Mouse (Mus musculus) mouse embryonic stem cell (cell line): ENCODE measurements at regions not wholly inside any gene's neighbourhood (a gene's known extent, or its start where the extent isn't known, plus 50 kb on each side); places are given as distances from the start of the nearest gene placed in this dataset.

Source experiments
- in situ Hi-C, 2 experiments: fragments of 300-500 bp; cut with MboI; formaldehyde crosslinking; loops; 1 replicate in 1 of 2; 3 replicates in 1 of 2; pipeline ENCODE4 v1.14.3; 2019 to 2020; ENCODE audit warnings: low sequenced_read_pairs in 2 of 2, low pct_unique_long_range_greater_than_20kb in 1 of 2, mixed read lengths in 1 of 2; ENCODE audit not compliant: unreplicated experiment in 1 of 2

DNA sequence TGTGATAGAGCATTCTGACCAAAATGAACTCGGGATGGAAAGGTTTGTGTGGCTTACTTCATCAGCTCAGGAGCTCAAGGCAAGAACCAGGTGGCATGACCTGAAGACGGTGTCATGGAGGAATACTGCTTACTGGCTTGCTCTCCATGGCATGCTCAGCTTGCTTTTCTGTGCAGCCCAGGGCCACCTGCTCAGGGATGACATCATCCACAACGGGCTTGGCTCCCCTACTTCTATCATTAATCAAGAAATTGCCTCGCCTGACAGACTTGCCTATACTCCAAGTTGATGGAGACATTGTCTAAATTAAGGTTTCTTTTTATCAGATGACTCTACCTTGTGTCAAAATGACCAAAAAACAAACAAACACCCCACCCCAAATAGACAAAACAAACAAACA lies 98.4 kb upstream of the Peli2 start:
- in situ Hi-C loops = no loop called here

DNA sequence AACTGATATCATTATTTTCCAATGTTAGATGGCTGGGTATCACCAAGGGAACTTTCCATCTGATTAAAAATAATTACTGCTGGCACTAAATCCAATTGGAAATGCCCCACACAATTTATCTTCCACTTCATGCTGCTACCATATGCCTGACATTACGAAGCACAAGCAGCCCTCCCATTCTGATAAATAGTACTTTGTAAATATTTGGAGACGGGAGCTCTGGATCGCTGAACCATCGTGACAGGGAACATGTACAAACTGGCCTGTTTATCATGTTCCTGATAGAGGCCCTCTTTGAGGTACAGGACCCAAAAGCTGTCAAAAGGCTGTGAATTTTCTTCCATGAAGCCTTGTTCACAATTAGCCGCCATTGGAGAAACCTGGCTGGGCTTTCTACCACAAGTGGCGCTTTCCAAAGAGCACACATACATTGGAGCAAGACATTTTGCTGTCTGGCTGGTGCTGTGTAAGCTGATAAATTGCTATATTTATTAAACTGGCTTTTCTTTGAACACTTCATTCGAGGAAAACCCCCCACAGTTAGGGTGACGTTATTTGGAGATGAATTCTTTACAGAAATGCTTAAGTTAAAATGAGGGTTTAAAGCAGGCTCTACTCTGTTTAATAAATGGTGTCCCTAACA lies 96.5 kb upstream of the Peli2 start:
- in situ Hi-C loops = no loop called here

DNA sequence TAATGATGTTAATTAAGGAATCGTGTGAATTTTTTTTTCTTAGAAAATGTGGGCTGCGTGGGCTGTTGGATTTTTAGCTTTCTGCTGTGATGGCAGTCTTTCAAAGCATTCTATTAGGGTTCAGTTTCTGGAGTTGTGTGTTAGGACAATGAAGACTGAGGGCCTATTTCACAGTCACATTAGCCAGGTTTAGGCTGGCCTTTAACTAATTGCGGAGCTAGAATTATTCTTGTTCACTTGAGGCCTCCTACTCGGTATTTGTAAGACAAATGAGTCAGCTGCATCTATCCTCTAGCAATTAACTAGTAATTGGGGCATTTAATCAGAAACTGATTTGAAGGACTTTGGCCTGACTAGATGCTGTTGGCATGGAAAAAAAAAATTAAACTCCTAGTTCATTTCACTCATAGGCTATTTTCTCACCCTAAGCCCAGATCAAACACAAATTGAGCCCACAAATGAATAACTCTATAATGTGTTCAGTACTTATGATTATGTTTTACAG lies 81.3 kb upstream of the Peli2 start:
- in situ Hi-C loops = no loop called here

DNA sequence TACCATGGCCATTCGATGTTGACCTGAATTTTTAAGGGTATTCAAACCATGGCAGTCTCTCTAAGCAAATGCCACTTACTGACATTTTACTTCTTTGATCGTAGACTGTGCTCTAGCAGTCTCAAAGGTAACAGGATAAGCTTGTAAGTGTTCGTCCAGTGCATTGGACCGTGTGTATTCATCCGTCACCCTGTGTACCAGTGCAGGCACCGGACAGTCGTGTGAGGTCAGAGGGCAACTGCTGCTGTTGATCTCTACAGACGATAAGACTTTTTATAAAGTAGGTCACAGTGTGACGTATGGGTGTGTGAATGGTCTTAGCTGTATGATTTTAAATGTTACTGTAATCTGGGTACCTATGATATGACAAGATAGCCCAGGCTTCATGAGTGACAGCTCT lies 74.5 kb upstream of the Peli2 start:
- in situ Hi-C loops = no loop called here

DNA sequence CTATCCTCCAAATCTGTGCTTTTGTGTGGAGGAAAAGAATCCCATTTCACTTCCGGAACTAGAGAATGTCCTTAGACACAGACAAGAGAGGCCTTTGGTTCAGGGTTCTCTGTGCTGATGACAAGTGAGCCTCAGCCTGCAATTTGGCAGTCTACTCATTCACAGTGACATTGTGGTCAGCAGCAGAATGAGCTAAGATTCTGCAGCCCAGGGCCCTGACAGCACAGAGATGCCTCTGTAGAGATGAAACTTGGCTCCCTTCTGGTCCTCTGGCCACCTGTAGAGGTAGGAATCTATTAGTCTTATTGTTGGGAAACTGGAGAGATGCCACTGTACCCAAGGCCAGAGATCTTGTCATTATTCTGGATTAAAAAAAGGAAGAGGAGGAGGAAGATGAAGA lies 73.8 kb upstream of the Peli2 start:
- in situ Hi-C loops = no loop called here

DNA sequence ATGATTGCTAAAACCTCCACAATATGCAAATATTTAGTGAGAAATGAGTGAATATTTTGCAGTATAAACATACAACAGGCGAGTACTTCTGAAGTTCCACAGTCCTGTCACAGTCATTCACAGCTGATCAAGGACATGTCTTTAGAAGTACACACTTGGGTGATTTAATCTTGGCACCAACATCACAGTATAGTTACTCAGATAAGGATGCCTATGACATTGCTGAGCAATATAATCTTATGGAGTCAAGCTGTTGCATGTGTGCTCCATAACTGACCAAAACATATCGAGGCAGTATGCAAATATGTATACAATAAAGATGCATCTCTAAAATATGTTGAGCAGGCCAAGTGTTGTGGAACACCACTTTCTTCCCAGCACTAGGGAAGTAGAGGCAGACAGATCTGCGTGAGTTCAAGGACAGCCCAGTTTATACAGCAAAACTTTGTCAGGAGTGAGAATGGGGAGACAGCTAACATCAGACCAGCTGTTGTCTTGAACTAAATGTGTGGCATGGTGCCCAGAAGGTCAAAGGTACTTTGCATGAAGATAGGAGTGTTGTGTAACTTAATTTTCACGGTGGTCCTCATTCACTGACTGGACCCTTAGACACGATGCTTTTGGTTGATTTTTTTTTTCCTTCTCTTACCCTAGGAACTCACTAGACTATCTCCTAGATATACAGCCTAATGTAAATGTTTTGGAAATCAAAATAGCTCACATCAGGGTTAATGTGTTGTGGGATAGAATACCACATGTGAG lies 70.7 kb upstream of the Peli2 start:
- in situ Hi-C loops = loop anchor here (10.0 kb wide), 1 partner anchor 295 kb away; no protein-coding TSS in a partner anchor

DNA sequence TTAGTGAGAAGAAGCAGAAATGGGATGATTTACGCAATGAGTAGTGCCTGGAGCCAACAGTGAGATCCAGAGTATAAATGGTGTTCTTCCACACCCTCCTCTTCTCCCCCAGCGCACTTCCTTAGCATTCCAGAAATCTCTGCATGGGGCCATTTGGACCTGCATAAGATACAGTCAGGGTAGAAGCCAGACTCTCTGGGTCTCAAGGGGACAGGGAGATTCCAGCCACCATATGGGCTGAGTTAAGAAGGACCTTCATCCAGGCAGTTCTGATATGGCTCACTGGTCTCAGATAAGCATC lies 70.2 kb upstream of the Peli2 start:
- in situ Hi-C loops = loop anchor here (10.0 kb wide), 1 partner anchor 296 kb away; no protein-coding TSS in a partner anchor

DNA sequence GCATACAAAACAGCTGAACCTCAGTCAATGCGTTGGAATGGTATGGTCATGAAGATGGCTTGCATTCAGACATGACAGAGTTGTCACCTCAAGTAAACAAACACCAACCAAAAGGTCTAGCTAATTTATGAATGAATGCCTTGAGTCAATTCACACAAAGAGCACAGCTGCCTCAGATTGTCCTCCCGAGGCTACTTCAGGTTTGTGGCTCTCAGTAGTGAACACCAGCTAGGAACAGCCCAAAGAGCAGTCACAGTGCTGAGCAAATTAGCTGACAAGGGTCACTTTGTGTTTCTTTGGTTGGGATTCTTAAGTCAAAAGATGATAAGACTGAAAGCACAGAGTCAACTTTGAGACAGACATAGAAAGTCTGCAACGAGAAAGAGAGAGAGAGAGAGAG lies 68.7 kb upstream of the Peli2 start:
- in situ Hi-C loops = loop anchor here (10.0 kb wide), 1 partner anchor 297 kb away; no protein-coding TSS in a partner anchor

DNA sequence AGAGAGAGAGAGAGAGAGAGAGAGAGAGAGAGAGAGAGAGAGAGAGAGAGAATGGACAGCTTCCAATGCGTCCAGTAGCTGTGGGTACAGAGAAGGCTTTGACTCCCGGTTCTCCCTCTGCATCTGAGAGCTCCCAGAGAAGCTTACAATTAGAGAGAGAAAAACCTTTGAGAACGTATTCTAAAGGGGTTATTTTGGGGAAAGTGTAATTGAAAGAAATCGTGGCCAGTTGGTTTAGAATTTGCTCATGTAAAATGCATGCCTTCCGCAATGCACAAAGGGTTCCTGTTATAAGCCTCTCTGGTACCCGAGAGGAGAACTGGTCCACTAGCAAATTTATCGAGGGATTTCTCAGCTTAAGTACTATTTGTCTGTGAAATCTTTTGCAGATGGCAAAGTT lies 68.2 kb upstream of the Peli2 start:
- in situ Hi-C loops = loop anchor here (10.0 kb wide), 1 partner anchor 298 kb away; no protein-coding TSS in a partner anchor

DNA sequence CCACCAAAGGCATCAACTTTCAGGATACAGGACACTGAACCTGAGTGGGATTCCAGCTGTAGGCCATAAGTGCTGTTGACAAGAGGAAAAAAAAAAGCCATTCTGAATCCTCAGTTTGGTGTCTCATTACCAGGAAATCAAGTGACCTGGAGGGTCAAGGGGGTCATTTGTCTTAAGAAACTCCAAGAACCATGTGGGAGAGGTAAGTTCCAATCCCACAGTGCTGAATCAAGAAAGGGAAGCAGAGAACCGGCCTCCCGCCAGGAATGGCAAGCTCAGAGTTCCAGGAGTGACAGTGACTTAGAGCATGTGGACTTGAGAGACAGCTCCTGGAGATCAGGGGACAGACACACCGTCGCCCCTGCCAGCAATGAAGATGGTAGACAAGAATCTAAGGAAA lies 67.5 kb upstream of the Peli2 start:
- in situ Hi-C loops = loop anchor here (10.0 kb wide), 1 partner anchor 298 kb away; no protein-coding TSS in a partner anchor

DNA sequence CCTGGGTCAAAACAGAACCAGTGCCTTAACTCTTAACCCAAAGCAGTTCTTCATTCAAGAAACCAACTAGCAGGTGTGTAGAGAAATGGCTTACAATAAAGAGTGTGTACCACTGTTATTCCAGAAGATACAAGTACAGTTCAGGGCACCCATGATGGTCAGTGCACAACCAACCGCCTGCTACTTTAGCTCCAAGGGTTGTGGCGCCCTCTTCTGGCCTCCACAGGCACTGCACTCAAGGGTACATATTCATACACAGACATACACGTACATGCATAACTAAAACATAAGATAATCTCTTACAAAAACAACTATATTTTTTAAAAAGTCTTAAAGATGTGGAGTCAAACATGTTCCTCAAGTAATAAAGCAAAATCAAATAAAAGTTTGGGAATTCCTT lies 65.9 kb upstream of the Peli2 start:
- in situ Hi-C loops = loop anchor here (10.0 kb wide), 1 partner anchor 300 kb away; no protein-coding TSS in a partner anchor

DNA sequence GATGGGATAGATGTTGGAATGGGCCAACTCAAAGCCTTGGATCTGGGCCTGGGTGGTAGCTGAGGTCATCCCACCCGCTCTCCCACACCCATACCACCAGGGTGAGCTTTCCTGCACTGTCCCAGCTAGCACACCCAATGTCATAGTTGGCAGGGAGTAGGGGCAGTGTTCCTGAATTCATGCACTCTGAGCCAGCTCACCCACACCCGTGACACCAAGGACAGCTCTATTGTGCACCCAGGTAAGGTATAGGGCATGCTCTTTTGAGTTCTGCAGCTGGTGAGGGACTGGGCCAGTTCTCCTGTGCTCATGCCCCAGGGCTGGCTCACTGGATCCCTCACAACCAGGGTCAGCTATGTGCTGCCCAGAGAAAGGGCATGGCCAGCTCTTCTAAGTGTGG lies 64.8 kb upstream of the Peli2 start:
- in situ Hi-C loops = loop anchor here (10.0 kb wide), 1 partner anchor 301 kb away; no protein-coding TSS in a partner anchor

DNA sequence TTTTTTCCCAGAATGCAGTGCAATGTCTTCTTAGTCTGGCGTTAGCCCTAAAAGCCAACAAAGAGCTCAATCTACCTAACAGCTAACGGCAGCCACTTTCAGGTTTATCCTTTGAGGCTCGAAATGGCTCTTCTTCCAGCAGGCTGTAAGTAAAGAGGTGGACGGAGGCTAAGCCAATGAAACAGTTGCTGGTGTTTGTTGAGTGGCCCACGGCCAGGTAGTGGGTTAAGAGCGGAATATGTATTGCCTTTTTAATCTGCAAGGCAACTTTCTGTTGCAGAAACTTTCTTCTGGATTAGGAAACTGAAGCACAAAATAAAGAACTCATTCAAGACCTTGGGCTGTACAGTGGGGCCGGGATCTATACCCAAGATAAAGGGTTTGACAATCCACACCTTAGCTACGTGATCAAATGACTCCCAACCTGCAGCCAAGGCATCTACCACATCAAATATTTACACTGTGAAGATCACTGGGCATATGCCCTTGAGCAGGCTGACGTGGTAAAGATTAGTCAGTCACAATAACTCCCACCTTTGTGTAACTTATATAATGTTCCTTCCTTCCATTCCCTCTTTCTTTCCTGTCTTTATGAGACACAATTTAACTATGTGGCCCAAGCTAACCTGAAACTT lies 62.3 kb upstream of the Peli2 start:
- in situ Hi-C loops = loop anchor here (10.0 kb wide), 1 partner anchor 304 kb away; no protein-coding TSS in a partner anchor

DNA sequence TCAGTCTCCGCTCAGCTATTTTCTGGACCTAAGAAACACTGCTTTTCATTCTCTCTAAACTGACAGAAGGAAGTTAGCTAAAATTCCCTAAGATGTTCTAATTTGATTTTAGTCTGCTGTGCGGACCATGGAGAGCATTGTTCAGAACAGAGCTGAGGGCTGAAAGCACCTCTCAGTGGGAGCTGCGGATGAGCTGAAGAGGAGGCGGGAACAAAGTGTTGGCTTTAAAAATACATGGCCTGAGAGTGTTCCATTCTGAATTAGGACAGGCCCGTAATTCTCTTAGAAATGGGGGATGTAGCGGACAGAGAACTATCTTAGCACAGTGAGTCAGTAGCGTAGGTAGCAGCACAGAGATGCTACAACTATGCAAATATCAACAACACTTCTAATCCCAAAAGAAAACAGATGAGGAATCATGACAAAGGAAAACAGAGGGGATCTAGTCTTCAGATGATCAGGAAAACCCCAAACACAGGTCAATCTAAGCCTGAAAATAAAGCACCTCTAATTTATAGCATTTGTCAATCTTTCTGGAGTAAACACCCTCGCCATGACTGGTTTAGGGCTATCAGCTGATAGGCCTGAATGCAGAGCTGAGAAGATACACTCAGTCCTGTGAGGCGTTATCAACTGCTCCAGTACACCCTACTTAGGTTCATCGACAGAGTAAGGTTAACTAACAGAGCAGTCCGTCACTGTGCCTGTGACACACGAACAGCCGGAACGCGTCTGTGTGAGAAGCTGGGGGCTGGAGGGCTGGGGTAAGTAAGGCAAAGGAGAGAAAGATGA lies 60.8 kb upstream of the Peli2 start:
- in situ Hi-C loops = loop anchor here (10.0 kb wide), 1 partner anchor 305 kb away; no protein-coding TSS in a partner anchor

DNA sequence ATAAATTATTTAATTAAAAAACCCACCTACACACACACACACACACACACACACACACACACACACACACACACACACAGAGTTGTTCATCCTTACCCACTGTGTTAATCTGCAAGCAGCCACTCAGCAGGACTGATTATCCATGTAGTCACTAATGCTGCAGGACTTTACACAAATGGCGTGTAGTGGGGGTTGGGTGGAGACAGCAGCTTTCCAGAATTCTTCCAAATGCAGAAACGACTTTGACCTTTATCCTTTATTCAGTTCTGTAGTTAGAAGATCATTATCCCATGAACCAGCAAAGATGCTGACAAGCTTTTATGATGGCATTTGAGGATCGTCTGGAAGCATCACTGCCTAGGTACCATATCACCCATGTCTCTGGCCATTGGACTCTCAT lies 52.0 kb upstream of the Peli2 start:
- in situ Hi-C loops = no loop called here
